Mouse (Mus musculus): Measurements from ENCODE around the gene Prdx1. TPM values are rescaled to one million over a fixed set of nuclear protein-coding genes. Genes with fewer than 3 reads are reported as not detected.

Prdx1 gene
- total and polyA plus RNA-seq, 3 experiments: 14.8 to 303 (median 129) TPM

DNA sequence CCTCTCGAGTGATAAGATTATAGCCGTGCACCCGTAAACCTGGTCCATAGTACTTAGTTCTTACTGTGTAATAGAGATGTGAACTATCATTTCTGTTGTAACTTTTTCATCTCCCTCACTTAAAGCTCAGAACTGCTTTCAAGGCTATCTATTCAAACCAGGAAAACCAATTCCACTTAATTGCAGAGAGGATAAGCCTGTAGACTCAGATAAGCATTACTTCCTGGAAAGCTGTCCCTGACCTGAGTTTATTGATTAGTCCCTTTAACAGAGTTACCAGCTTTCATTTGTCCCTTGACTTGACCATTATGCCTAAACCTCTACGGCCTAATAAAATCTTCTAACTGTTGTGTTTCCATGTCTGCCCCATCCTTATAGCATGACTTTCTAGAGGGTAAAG is 1.4 kb upstream of the Prdx1 start:
- Histone ChIP-seq H3K9me3 (replicated peaks) (no peaks in the 10 kb centered on the region), H3K4me3 (ENCODE audit: low read depth, low read length) (no peak overlapping the region; the same call in 1 of the 2 replicates), H3K27me3 (ENCODE audit: insufficient read depth, low read length) (no peaks in the 10 kb centered on the region), H3K36me3 (replicated peaks) (peaks cover 20% of the 10 kb centered on the region), H3K4me1 (ENCODE audit: insufficient read depth, low read depth, low read length) (peaks cover 52% of the 10 kb centered on the region)
- no peak for TF ChIP-seq GATA2 (IDR thresholded peaks at IDR 0.05; ENCODE audit: borderline replicate concordance, low read depth, low read length)
- no peak for TF ChIP-seq POLR2AphosphoS5 (IDR thresholded peaks at IDR 0.05; ENCODE audit: insufficient replicate concordance, low read depth, low read length)
- TF ChIP-seq TAL1 (conservative IDR thresholded peaks at IDR 0.05; ENCODE audit: low read depth, low read length): peak; percentile 97
- DNase-seq (ENCODE audit: low spot score) (peak; percentile 10), ATAC-seq (ENCODE audit: extremely low read depth, insufficient number of reproducible peaks, low FRiP score, poor library complexity, severe bottlenecking) (peak; percentile 65)

DNA sequence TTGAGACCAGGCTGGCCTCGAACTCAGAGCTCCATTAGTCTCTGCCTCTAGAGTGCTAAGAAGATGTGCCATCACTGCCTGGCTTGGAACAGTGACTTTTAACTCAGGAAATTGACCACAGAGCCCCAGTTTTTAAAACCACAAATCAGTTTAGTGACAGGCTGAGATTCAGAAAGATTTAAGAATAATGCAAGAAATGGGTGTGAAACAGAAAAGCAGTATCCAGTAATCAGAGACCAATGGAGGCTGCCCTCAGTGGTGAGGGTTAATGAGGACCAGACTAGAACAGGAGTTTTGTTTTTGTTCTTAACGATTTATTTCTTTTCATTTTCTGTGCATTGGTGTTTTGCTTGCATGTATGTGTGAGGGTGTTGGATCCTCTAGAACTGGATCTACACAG is 679 bp upstream of the Prdx1 start:
- Histone ChIP-seq H3K36me3 (replicated peaks) (peaks cover 27% of the 10 kb centered on the region), H3K4me1 (ENCODE audit: insufficient read depth, low read depth, low read length) (peaks cover 59% of the 10 kb centered on the region), H3K27me3 (ENCODE audit: insufficient read depth, low read length) (no peaks in the 10 kb centered on the region), H3K9me3 (replicated peaks) (no peaks in the 10 kb centered on the region), H3K4me3 (ENCODE audit: low read depth, low read length) (no peak overlapping the region; the same call in 1 of the 2 replicates)
- no peak for DNase-seq (ENCODE audit: low spot score)
- TF ChIP-seq TAL1 (conservative IDR thresholded peaks at IDR 0.05; ENCODE audit: low read depth, low read length): no peak
- TF ChIP-seq POLR2AphosphoS5 (IDR thresholded peaks at IDR 0.05; ENCODE audit: insufficient replicate concordance, low read depth, low read length): no peak
- no peak for TF ChIP-seq GATA1 (IDR thresholded peaks at IDR 0.05; ENCODE audit: borderline replicate concordance, low read length)
- no peak for TF ChIP-seq GATA2 (IDR thresholded peaks at IDR 0.05; ENCODE audit: borderline replicate concordance, low read depth, low read length)
- TF ChIP-seq CTCF (IDR thresholded peaks at IDR 0.05; ENCODE audit: low read depth, low read length): no peak
- ATAC-seq (ENCODE audit: extremely low read depth, insufficient number of reproducible peaks, low FRiP score, poor library complexity, severe bottlenecking): no peak

DNA sequence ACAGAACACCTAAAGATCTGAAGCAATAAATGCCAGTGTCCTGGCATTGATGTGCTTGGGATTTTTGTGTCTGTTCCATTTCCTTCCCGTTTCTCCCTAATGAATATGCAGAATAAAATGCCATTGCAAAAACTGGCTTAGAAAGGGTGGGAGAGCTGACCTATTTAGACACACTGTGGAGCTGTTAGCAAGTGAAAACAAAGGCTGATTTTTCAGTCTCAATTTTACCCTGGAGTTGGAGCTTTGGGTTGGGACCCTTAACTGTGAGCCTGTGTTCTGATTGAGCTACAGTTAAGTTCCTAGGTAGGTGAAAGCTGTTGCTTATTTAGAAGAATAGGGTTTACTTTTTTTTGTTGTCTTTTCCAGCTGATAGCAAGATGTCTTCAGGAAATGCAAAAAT is 1.7 kb downstream of the Prdx1 start:
- Histone ChIP-seq H3K9me3 (replicated peaks) (no peaks in the 10 kb centered on the region), H3K36me3 (replicated peaks) (peaks cover 50% of the 10 kb centered on the region), H3K4me1 (ENCODE audit: insufficient read depth, low read depth, low read length) (peaks cover 67% of the 10 kb centered on the region), H3K27me3 (ENCODE audit: insufficient read depth, low read length) (no peaks in the 10 kb centered on the region), H3K4me3 (ENCODE audit: low read depth, low read length) (peak overlapping the region; percentile 77)
- DNase-seq (ENCODE audit: low spot score) (no peak), ATAC-seq (ENCODE audit: extremely low read depth, insufficient number of reproducible peaks, low FRiP score, poor library complexity, severe bottlenecking) (no peak)
- TF ChIP-seq CTCF (IDR thresholded peaks at IDR 0.05; ENCODE audit: low read depth, low read length) (no peak), TAL1 (conservative IDR thresholded peaks at IDR 0.05; ENCODE audit: low read depth, low read length) (no peak), GATA2 (IDR thresholded peaks at IDR 0.05; ENCODE audit: borderline replicate concordance, low read depth, low read length) (no peak), GATA1 (IDR thresholded peaks at IDR 0.05; ENCODE audit: borderline replicate concordance, low read length) (no peak), POLR2AphosphoS5 (IDR thresholded peaks at IDR 0.05; ENCODE audit: insufficient replicate concordance, low read depth, low read length) (no peak)

DNA sequence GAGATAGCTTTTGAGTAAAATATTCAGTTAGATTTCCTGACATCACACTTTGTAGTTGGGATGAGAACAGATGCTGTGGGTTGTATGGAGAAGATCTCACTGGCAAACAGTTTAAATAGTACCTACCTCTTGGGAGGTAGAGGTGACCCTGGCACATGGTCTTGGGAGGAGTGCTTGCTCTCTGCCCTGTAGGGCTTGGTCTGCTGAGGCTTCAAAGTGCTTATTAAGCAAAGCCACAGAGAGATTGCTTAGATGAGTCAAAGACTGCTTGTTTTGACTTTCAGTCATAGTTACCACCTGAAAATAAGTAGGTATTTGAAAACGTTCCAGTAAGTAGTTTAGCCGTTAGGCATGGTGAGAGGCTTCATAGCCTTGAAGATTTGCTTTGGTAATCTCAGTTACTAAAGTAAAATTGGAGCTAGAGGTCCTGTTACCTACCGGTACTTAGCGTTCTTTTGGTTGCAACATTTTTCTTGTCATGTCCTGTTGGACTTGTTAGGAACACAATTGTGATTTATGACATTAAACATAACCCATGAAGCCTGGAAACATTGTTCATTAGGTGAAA is 4.0 kb downstream of the Prdx1 start:
- Histone ChIP-seq H3K4me3 (ENCODE audit: low read depth, low read length) (no peak overlapping the region), H3K4me1 (ENCODE audit: insufficient read depth, low read depth, low read length) (peaks cover 47% of the 10 kb centered on the region), H3K27me3 (ENCODE audit: insufficient read depth, low read length) (no peaks in the 10 kb centered on the region), H3K36me3 (replicated peaks) (peaks cover 70% of the 10 kb centered on the region), H3K9me3 (replicated peaks) (no peaks in the 10 kb centered on the region)
- ATAC-seq (ENCODE audit: extremely low read depth, insufficient number of reproducible peaks, low FRiP score, poor library complexity, severe bottlenecking): no peak
- DNase-seq (ENCODE audit: low spot score): no peak
- TF ChIP-seq TAL1 (conservative IDR thresholded peaks at IDR 0.05; ENCODE audit: low read depth, low read length) (no peak), POLR2AphosphoS5 (IDR thresholded peaks at IDR 0.05; ENCODE audit: insufficient replicate concordance, low read depth, low read length) (no peak), CTCF (IDR thresholded peaks at IDR 0.05; ENCODE audit: low read depth, low read length) (no peak), GATA2 (IDR thresholded peaks at IDR 0.05; ENCODE audit: borderline replicate concordance, low read depth, low read length) (no peak), GATA1 (IDR thresholded peaks at IDR 0.05; ENCODE audit: borderline replicate concordance, low read length) (no peak)

DNA sequence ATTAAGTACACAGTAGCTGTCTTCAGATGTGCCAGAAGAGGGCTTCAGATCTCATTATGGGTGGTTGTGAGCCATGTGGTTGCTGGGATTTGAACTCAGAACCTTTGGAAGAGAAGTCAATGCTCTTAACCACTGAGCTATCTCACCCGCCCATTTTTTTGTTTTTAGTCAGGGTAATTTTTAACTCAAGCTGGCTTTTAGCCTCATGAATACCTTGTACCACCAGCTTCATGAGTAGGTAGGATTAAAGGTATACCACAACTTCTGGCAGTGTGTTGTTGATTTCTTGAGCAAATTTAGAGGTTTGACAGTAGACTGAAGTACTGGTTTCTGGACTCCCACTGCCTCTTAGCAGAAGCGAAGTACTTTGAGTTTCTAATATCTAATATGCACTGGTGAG is 6.8 kb downstream of the Prdx1 start:
- Histone ChIP-seq H3K36me3 (replicated peaks) (peaks cover 90% of the 10 kb centered on the region), H3K4me1 (ENCODE audit: insufficient read depth, low read depth, low read length) (peaks cover 29% of the 10 kb centered on the region)

DNA sequence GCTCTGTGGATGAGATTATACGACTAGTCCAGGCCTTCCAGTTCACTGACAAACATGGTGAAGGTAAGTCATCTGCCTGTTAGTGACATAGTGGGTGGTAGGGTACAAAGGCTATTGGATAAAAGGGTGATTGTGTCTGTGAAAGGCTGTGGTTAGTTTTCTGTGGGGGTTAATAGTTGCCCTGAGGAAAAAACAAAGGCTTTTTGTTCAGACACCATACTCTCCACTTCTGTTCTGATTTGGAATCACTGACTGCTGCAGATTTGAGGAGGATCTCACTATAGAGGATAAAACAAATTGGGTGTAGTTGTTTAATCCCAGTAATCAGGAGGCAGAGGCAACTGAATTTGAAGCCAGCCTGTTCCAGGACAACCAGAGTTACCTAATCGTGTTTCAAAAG is 8.4 kb downstream of the Prdx1 start:
- TF ChIP-seq TAL1 (conservative IDR thresholded peaks at IDR 0.05; ENCODE audit: low read depth, low read length) (no peak), GATA1 (IDR thresholded peaks at IDR 0.05; ENCODE audit: borderline replicate concordance, low read length) (no peak), CTCF (IDR thresholded peaks at IDR 0.05; ENCODE audit: low read depth, low read length) (no peak)
- no peaks in the 10 kb centered on the region for H3K9me3 ChIP-seq (replicated peaks)
- no peak for ATAC-seq (ENCODE audit: extremely low read depth, insufficient number of reproducible peaks, low FRiP score, poor library complexity, severe bottlenecking)
- no peaks in the 10 kb centered on the region for H3K27me3 ChIP-seq (ENCODE audit: insufficient read depth, low read length)
- peaks cover 94% of the 10 kb centered on the region for H3K36me3 ChIP-seq (replicated peaks)
- H3K4me3 ChIP-seq (ENCODE audit: low read depth, low read length): no peak overlapping the region
- no peak for DNase-seq (ENCODE audit: low spot score)
- H3K4me1 ChIP-seq (ENCODE audit: insufficient read depth, low read depth, low read length): peaks cover 23% of the 10 kb centered on the region

More for the DNA sequence above, 6.8 kb downstream of the Prdx1 start:
- no peaks in the 10 kb centered on the region for H3K27me3 ChIP-seq (ENCODE audit: insufficient read depth, low read length)
- no peak overlapping the region for H3K4me3 ChIP-seq (ENCODE audit: low read depth, low read length)
- ATAC-seq (ENCODE audit: extremely low read depth, insufficient number of reproducible peaks, low FRiP score, poor library complexity, severe bottlenecking) (no peak), DNase-seq (ENCODE audit: low spot score) (no peak)
- TF ChIP-seq GATA1 (IDR thresholded peaks at IDR 0.05; ENCODE audit: borderline replicate concordance, low read length) (no peak), CTCF (IDR thresholded peaks at IDR 0.05; ENCODE audit: low read depth, low read length) (no peak), POLR2AphosphoS5 (IDR thresholded peaks at IDR 0.05; ENCODE audit: insufficient replicate concordance, low read depth, low read length) (no peak), GATA2 (IDR thresholded peaks at IDR 0.05; ENCODE audit: borderline replicate concordance, low read depth, low read length) (no peak)
- no peaks in the 10 kb centered on the region for H3K9me3 ChIP-seq (replicated peaks)
